Mouse (Mus musculus): ENCODE measurements around the gene Abhd2.

Abhd2 gene

DNA sequence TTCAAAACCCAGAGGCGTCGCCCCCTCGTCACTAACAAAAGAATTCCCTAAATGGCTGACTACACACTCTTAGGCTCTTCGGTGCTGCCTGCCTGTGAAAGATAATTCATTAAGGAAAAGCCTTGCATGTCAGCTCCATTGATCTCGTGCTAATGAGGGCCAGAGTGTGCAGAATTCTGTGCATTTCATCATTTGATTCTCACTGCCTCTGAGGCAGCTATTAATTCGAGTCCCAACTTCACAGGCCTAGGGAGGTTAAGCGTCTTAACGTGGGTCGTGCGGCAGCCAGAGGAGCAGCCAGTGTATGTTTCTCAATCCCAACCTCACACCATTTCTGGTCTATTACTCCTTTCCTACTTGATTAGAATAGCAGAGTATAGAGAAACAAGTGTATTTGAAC lies 58.2 kb downstream of the Abhd2 start:
- DNase-seq, result no peak

DNA sequence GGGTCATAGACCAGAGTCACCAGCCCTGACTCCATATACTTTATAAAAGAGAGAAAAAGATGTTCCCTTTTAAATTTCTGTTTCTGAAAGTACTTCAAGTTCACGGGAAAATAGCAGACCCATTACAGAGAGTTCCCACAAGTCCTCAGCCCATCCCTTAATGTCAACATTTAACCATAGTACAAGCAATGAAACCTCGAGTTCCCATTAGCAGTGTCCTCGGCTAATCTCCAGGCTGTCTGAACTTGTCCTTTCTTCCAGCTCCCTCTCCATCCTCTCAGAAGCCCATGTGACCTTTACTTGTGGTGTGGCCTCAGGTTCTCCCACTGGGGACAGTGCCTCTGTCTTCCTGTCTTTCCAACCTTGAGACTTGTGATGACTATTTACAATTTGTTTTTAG lies 60.4 kb downstream of the Abhd2 start:
- DNase-seq, result no peak

DNA sequence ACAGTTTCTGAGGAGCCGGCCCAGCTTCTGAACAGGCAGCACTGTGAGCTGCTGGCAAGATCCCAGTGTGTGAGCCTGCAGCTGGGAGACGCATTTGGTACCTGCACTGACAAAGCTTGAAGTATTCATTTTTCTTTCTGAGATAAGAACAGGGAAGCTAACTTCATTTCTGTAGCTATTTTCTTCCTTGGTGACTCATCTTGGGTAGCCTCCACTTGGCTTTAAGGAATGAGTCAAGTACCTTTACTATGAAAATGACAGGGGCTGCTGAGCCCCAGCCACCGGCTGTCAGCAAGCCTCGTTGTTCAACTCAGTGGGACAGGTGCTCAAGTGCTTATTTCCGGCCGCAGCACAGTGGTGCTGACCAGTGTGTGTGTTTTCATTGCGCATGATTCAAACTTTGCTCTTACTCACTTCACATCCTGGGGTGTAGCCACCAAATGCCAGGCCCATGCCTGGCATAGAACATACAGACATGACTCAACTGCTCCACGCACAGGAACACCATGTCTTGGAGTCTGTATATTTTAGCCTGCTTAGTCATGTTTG lies 63.4 kb downstream of the Abhd2 start:
- no peak for DNase-seq

DNA sequence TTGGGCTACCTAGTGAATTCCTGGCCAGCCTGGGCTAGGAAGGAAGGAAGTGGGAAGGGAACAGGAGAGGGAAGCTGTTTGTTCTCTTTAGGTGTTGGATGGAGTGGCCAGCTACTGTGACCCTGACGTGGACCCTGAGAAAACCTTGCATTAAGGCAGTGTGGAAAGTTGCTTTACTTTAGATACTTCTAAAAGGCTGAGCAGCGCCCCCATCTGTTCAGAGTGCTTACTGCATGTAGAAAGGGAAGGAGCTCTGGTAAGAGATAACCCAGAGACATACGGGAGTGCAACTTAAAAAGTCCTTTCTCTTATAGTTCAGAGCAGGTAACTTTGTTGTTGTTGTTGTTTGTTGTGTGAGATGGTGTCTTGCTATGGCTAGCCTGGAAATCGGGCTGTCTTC lies 72.9 kb downstream of the Abhd2 start:
- DNase-seq, result peak; percentile 45 to 52

DNA sequence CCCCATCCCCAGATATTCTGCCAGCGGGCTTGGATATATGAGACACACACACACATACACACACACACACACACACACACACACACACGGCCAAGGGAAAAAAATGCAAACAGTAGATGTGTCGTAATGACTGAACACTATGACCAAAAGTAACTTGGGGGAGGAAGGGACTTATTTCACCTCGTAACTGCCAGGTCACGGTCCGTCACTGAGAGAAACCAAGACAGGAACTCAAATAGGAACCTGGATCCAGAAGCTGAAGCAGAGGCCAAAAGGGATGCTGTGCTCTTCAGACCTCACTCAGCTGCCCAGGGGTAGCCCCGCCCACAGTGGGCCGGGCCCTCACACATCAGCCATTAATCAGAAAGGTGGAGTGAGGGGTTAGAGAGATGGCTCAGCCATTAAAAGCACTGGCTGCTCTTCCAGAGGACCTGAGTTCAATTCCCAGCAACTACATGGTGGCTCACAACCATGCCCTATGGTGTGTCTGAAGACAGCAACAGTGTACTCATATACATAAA lies 73.6 kb downstream of the Abhd2 start:
- no peak for DNase-seq

DNA sequence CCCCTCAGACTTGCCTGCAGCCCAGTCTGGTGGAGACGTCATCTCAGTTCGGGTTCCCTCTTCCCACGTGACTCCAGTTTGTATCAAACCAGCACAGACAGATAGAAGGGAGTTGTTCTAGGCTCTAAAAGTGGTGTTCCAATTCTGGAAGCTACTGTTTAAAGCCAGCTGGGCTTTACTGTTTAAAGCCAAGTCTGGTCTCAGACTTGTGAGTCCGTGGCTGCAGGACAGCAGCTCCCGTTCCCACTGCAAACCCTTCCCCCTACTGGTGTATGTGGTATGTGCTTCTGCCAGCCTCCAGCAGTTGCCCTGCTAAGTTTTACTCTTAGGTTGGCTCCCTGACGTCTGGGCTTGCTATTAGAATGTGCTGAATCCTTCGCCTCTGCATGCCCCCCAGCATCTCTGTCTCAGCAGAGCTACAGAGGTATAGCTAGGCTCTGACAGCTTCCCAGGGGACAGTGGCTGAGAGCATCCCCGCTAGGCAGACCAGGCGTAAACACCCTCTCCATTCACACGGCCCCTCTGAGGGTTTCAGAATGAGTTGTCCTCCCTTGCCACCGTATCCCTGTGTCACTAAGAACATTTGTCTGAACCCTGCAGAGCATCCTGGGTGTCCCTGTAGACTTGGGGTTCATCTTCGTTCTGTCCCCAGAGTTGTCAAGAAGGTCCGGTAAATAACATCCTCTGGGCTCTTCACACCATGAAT lies 74.3 kb downstream of the Abhd2 start:
- no peak for DNase-seq

DNA sequence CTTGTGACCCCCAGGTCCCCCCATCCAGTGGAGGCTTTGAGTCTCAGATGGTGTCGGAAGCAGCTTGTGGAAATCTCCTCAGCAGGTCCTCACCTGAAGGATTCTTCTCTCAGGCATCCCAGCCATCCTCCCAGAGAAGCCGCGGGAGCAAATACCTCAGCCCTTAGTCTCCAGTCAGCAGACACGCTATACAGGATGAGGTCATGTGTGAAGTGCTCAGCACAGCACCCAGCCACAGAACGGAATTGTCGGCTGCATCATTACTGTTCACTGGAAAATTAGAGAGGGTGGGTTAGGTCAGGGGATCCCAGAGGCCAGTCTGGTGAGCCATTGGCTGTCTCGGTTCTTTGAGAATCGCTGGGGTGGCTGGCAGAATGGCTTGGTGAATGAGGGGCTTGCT lies 75.8 kb downstream of the Abhd2 start:
- DNase-seq, result no peak

DNA sequence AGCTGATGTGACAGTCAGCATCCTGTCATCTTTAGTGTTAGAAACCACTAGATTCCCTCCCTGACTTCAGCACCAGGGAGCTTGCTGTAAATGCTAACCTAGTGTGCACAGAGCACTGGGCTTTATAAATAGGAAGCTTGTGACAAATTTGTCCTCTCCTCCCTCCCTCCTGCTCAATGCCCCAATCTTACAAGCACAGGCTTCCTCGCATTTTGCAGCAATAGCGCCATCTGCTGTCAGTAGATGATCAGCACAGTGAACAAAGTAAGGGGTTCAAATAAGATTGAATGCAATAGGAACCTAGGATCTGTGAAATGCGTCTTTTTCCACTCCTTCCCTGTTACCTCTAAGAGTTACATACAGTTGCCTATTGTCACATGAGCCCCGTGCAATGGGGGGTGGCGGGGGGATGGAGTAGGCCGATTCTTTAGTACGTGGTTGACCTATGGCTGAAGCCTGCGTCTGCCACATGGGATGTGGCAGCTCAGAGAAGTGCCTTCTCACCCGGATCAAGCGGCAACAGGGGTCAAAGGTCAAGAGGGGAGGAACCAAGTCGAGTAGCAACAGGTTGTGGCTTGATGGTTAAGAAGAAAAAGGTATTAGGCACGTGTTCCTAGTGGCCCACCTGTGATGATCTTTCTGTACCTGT lies 76.9 kb downstream of the Abhd2 start:
- peak; percentile 74 to 84 for DNase-seq

DNA sequence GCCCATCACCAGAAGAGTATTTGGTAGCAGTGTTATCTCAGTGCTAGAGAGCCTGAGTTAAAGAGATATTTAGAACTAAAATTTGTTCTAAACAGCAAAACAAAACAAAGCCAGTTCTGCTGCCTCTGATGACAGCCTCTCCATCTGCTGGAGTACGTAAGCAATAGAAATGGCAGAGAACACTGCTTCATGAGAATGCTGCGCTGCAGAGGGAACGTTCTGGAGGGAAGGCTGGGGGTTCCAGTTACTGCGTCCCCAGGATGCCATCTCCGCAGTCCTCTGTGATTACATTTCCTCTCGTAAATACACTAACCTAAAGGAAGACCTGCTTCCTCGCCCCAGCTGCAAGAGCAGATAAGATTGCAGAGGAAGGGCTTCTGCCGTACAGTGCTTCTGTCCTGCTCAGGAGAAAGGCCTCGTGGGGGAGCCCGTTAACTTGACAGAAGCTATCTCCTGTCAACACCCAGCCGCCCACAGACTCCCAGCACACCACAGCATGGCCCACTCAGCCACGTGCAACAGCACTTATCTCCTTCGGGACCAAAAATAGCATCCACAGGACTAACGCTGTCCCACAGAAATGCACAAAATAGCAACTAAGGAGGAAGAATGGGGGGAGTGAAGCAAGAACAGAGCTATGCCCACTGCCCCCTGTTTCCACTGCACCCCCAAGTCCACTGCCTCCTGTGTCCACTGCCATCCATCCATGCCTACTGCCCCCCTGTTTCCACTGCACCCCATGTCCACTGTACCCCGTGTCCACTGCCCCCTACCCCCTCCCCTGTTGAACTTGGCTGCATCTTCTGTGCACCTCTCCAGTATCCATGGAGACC lies 85.6 kb downstream of the Abhd2 start:
- no peak for DNase-seq

DNA sequence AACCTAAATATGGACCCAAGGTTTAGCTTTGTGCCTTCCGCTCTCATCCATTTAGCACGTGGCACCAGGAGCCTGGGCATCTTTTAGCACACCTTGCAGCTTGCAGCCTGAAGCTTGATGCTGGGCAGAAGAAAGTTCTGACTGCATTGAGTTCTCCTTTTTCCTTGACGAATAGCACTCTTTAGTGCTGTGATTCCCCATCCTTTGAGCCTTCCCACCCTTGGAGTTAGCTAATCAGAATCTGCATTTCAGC lies 86.1 kb downstream of the Abhd2 start:
- DNase-seq, result no peak

DNA sequence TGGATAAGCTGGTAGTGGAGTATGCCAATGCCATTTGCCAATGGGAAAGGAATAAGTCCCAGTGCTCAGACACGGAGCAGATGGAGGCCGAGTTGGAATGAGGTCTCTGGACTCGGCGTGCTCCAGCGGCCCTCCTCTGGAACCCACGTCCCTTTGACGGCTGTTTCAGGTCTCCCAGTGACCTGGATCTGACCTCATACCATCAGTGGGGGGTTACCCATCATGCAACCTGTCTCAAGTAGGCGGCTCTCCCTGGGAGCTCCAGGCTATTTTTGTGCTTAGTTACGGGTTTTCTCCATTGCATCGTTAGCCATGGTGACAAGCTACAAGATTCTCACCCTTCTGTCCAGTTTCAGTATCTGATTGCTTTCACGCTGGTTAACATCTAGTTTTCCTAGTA lies 87.1 kb downstream of the Abhd2 start:
- DNase-seq, result no peak

DNA sequence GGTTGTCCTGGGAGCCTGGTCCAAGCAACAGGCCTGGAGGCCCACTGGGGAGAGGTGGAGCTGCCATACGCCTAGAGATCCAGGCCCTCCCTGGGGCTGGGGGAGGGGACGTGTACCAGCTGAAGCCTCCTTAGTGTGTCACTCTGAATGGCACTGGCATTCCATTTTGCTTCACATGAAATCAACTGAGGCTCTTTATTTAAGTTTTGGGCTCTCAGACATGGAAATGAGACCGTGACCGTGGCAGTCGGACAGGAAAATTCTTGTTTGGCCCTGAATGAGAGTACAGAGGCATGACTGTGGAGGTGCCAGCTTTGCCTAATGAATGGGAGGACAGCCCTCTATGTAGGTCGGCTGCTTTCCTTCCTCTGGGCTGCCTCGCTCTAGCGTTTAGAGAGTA lies 89.2 kb downstream of the Abhd2 start:
- no peak for DNase-seq

DNA sequence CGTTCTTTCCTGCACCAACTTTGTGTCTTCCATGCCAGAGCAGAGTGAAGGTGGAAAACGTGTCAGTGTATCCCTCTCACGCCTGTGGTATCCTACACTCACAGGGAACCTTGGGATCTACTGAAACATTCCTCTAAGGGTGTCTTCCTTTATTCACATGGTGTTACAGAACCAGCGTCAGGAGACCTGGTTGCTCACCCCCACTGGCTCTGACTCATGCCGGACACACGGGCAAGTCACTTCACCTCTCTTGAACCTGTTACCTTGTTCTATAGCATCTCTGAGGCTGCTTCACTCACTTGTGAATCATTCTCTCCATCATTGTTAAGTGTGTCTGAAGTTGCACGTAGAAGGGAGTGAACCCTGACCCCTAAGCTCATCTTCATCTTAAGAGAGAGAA lies 89.8 kb downstream of the Abhd2 start:
- no peak for DNase-seq

DNA sequence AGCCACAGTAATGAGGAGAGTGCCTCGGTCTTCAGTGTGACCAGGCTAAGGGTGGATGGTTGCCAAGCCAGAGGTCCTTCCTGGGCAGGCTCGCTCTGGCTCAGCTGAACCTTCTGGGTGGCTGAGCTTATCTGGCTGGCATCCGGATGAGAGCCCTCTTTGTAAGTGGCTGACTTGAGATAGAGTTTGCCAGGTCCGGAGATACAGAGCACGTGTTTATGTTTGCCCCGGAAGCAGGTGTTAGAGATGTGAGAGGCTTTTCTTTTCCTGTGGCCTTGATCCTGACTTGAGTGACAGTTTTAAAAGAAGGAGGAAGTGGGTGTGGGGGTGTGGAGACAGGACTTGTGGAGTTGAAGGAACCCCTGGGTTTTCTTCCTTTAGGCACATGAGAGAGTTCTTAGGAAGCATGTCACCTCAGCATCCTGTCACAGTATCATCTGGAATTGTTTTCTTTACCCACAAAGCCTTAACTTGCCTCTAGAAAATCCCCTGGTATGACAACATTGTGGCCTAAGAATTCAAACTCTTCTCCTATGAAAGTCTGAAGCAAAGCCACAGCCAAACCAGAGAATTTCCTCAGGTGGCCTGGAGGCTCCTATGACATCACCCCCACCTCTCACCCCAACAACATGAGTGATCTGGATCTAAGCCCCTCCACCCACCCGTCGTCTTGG lies 90.5 kb downstream of the Abhd2 start:
- DNase-seq, result peak in 1 of 2 experiments; percentile 19

DNA sequence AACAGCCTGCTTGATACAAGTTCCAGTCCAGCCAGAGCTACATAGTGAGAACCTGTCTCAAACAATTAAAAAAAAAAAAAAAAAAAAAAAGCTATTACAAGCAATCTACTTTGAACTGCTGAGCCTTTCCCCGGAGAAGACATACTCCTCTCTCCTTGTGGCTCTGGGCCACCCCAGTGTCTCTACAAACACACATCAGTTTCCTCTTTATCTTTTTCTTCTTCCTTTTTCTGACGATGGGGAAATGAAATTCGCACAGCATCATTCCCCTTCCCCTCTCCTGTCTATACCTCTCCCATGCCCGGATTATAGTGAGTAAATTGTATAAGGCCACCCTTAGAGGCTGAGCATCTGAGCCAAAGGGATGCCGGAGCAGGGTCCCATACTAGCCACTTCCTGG lies 95.7 kb downstream of the Abhd2 start:
- DNase-seq, result no peak

DNA sequence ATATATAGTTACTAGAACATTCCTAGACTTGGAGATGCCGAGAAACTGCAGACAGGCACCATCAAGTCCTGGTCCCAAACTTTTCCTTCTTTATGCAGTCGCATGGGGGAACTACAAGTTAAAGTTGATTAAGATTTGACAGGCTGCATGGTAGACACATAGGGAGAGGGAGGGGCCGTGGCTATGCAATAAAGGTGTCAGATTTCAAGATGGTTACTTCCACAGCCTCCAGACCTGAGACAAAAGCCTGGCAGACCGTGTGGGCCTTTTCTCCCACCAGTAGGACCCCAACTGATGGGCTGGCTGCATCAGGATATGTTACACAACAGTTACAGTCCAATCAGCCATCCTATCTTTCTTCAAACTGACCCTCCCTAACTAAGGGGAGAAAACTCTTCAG lies 96.4 kb downstream of the Abhd2 start:
- no peak for DNase-seq

DNA sequence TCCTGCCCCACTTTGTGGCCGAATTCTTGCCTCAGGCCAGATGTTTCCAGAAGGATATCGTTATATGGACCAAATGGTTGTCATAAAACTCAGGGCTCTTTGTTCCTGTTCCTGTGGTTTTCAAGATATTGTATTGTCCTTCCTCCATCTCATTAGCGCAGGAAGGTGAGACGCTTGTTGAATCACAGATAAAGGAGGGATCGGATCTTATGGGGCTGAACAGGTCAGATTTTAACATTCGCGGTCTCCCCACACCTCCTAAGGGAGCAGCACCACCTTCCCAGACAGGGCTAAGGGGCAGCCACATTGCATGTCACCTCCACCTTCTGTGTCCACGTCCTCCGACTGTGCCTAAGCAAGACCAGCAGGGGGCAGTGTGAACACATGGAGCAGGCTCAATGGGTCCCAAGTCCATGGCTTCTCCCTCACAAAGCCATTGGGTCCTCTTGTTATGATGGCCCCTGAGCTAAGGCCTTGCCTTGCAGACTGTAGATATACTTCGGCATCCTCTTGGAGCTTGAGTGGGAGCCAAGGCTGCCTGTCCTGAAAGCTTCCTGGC lies 98.4 kb downstream of the Abhd2 start:
- DNase-seq, result peak; percentile 50

DNA sequence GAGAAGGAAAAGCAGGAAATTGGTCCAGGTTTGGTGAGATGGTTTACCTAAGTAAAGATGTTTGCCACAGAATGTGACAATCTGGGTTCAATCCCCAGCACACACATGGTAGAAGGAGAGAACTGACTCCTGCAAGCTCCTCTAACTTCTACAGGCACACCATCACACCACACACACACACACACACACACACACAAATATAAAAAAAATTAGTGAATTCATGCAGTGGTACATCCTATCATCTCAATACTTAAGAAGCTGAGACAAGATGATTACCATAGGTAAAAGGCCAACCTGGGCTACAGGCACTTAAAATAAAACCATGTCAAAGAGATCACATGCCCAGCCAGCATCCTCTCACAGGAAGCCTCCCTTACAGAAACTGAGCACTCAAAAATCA lies 101.0 kb downstream of the Abhd2 start:
- no peak for DNase-seq

DNA sequence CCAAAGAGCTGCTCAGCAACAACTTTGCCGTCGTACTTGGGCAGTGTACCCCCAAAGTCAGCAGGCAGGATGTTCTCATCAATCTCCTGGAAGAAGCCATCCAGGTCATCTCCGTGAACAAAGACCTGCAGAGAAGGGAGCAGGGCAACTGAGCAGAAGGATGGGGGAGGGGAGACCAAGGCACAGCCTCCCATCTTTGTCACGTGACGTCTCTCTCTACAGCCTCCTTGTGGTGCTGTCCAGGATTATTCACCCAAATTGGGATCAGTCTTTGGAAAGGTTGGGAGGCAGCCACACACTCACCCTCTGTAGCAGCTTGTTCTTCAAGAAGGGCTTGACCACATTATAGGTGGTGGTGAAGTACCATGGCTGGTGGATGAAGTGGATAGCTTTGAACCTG lies 102.6 kb downstream of the Abhd2 start:
- DNase-seq, result no peak

DNA sequence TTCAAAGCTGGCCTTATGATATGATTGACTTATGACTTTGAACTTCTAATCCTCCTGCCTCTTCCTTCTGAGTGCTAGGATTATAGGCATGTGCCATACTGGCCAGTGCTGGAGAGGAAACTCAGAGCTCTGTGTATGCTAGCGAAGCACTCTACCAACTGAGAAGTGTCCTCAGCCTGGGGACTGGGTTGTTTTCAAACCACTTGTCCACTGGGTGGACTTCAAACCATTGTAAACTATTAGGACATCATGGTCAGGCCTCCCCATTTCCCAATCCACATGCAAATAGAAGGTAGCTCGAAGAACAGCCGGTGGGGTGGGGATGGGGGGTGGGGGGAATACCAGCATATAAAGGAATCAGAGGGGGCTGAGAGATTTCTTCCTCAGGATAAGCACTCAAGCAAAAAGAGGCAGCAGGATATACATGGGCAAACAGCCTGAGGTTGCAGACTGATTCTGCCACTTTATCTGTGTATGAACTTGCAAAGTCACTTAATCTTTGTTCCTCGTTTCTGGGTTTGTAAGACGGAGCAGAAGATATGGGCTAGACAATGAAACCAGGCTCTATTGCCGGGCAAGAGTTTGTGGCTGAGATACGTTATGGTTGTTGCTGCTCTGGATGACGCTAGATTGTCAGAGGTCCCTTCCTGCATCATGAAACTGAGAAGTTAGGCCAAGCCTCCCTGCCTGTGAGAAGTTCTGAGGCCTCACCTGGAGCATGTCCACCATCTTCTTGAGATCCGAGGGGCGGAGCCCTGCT lies 103.7 kb downstream of the Abhd2 start:
- no peak for DNase-seq

DNA sequence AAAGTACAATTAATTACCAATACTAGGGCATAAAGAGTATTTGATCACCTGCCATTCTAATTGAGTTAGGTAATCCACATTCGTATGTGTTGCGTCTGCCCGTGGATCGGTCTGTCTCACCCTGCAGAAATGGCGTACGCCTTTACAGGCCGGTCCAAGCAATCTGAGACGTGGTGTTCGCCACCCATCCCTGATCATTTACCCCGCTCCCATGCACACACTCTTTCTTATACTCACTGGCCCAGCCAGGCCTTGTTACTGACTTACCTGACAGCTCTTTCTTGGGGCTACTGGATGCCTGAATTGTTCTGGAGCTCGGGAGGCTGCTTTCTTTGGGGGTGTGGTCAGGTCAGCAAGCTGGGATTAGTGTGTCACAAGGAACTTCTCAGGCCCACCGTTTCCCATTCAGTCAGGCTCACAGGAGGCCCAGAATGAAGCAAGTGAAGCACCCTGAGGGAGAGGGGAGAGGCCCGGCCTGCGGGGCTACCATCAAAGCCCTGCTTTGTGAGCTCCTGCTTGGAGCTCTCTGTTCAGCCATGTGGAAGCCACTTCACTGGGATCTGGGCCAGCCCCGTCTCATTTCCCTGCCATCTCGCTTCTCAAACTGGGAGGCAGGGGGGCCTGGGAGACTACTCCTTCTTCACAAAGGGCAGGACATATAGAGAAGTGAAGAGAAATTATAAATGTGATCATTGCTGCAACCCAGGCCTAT lies 113.6 kb downstream of the Abhd2 start, which contains the start of gene Rlbp1:
TSS of gene Rlbp1 (minus strand) at position 627 of the 712 bp plus-strand sequence.
- DNase-seq, result no peak
